Mouse (Mus musculus): ENCODE data around the gene R3hdml. TPM values are rescaled to one million over a fixed set of nuclear protein-coding genes. Genes with fewer than 3 reads are reported as not detected.

Gene R3hdml
- polyA plus RNA-seq, 1 experiment, result not detected

- no peaks in the 10 kb centered on the region for H3K4me1 ChIP-seq (ENCODE audit: control insufficient read depth)
- H3K9me3 ChIP-seq (ENCODE audit: control insufficient read depth, low read length), result no peaks in the 10 kb centered on the region
- TF ChIP-seq TAL1 (IDR thresholded peaks at IDR 0.05; ENCODE audit: low read length) (no peak), GATA1 (IDR thresholded peaks at IDR 0.05; ENCODE audit: low read length) (no peak)
- H3K27me3 ChIP-seq (ENCODE audit: control insufficient read depth), result no peaks in the 10 kb centered on the region
- H3K4me3 ChIP-seq (replicated peaks), result no peak overlapping the region
- no peaks in the 10 kb centered on the region for H3K36me3 ChIP-seq (ENCODE audit: control insufficient read depth)
Measured at GRCm38 (mm10) chr2:163490656-163491055, 1.5 kb upstream of the R3hdml start.

- H3K27me3 ChIP-seq (ENCODE audit: control insufficient read depth), result no peaks in the 10 kb centered on the region
Measured at GRCm38 (mm10) chr2:163491351-163491750, 767 bp upstream of the R3hdml start.

GRCm38 (mm10) chr2:163493031-163493430, 913 bp downstream of the R3hdml start:
- H3K4me1 ChIP-seq (ENCODE audit: control insufficient read depth), result no peaks in the 10 kb centered on the region
- H3K27me3 ChIP-seq (ENCODE audit: control insufficient read depth), result no peaks in the 10 kb centered on the region
- H3K4me3 ChIP-seq (replicated peaks), result no peak overlapping the region
- no peak for TF ChIP-seq GATA1 (IDR thresholded peaks at IDR 0.05; ENCODE audit: low read length)
- TF ChIP-seq TAL1 (IDR thresholded peaks at IDR 0.05; ENCODE audit: low read length), result no peak
- H3K36me3 ChIP-seq (ENCODE audit: control insufficient read depth), result no peaks in the 10 kb centered on the region
- no peaks in the 10 kb centered on the region for H3K9me3 ChIP-seq (ENCODE audit: control insufficient read depth, low read length)

More at GRCm38 (mm10) chr2:163491351-163491750, 767 bp upstream of the R3hdml start:
- Histone ChIP-seq H3K4me1 (ENCODE audit: control insufficient read depth) (no peaks in the 10 kb centered on the region), H3K4me3 (replicated peaks) (no peak overlapping the region), H3K9me3 (ENCODE audit: control insufficient read depth, low read length) (no peaks in the 10 kb centered on the region), H3K36me3 (ENCODE audit: control insufficient read depth) (no peaks in the 10 kb centered on the region)
- no peak for TF ChIP-seq TAL1 (IDR thresholded peaks at IDR 0.05; ENCODE audit: low read length)
- TF ChIP-seq GATA1 (IDR thresholded peaks at IDR 0.05; ENCODE audit: low read length), result no peak

GRCm38 (mm10) chr2:163493976-163494375, 1.9 kb downstream of the R3hdml start:
- Histone ChIP-seq H3K9me3 (ENCODE audit: control insufficient read depth, low read length) (no peaks in the 10 kb centered on the region), H3K4me1 (ENCODE audit: control insufficient read depth) (no peaks in the 10 kb centered on the region), H3K36me3 (ENCODE audit: control insufficient read depth) (no peaks in the 10 kb centered on the region), H3K27me3 (ENCODE audit: control insufficient read depth) (no peaks in the 10 kb centered on the region), H3K4me3 (replicated peaks) (no peak overlapping the region)
- TF ChIP-seq GATA1 (IDR thresholded peaks at IDR 0.05; ENCODE audit: low read length) (no peak), TAL1 (IDR thresholded peaks at IDR 0.05; ENCODE audit: low read length) (no peak)

- Histone ChIP-seq H3K36me3 (ENCODE audit: control insufficient read depth) (no peaks in the 10 kb centered on the region), H3K4me3 (replicated peaks) (no peak overlapping the region), H3K9me3 (ENCODE audit: control insufficient read depth, low read length) (no peaks in the 10 kb centered on the region), H3K27me3 (ENCODE audit: control insufficient read depth) (no peaks in the 10 kb centered on the region), H3K4me1 (ENCODE audit: control insufficient read depth) (no peaks in the 10 kb centered on the region)
- TF ChIP-seq GATA1 (IDR thresholded peaks at IDR 0.05; ENCODE audit: low read length), result no peak
- no peak for TF ChIP-seq TAL1 (IDR thresholded peaks at IDR 0.05; ENCODE audit: low read length)
Measured at GRCm38 (mm10) chr2:163494456-163494855, 2.3 kb downstream of the R3hdml start.

GRCm38 (mm10) chr2:163502219-163502618, 10.1 kb downstream of the R3hdml start:
- no peaks in the 10 kb centered on the region for H3K4me1 ChIP-seq (ENCODE audit: control insufficient read depth)
- no peak overlapping the region for H3K4me3 ChIP-seq (replicated peaks)
- H3K27me3 ChIP-seq (ENCODE audit: control insufficient read depth), result no peaks in the 10 kb centered on the region
- H3K36me3 ChIP-seq (ENCODE audit: control insufficient read depth), result no peaks in the 10 kb centered on the region
- TF ChIP-seq TAL1 (IDR thresholded peaks at IDR 0.05; ENCODE audit: low read length) (no peak), GATA1 (IDR thresholded peaks at IDR 0.05; ENCODE audit: low read length) (no peak)
- no peaks in the 10 kb centered on the region for H3K9me3 ChIP-seq (ENCODE audit: control insufficient read depth, low read length)

GRCm38 (mm10) chr2:163503191-163503590, 11.1 kb downstream of the R3hdml start:
- Histone ChIP-seq H3K4me3 (replicated peaks) (no peak overlapping the region), H3K9me3 (ENCODE audit: control insufficient read depth, low read length) (no peaks in the 10 kb centered on the region), H3K27me3 (ENCODE audit: control insufficient read depth) (no peaks in the 10 kb centered on the region), H3K4me1 (ENCODE audit: control insufficient read depth) (no peaks in the 10 kb centered on the region), H3K36me3 (ENCODE audit: control insufficient read depth) (no peaks in the 10 kb centered on the region)
- TF ChIP-seq TAL1 (IDR thresholded peaks at IDR 0.05; ENCODE audit: low read length) (no peak), GATA1 (IDR thresholded peaks at IDR 0.05; ENCODE audit: low read length) (no peak)

GRCm38 (mm10) chr2:163506300-163507004, 14.3 kb downstream of the R3hdml start, which contains the start of gene Hnf4a:
Gene Hnf4a, plus strand, starts transcription at chr2:163506808.
- Histone ChIP-seq H3K4me1 (ENCODE audit: control insufficient read depth) (no peaks in the 10 kb centered on the region), H3K36me3 (ENCODE audit: control insufficient read depth) (no peaks in the 10 kb centered on the region), H3K9me3 (ENCODE audit: control insufficient read depth, low read length) (no peaks in the 10 kb centered on the region), H3K27me3 (ENCODE audit: control insufficient read depth) (no peaks in the 10 kb centered on the region), H3K4me3 (replicated peaks) (peak within 1 kb of the TSS; percentile 46)
- no peak for TF ChIP-seq TAL1 (IDR thresholded peaks at IDR 0.05; ENCODE audit: low read length)
- TF ChIP-seq GATA1 (IDR thresholded peaks at IDR 0.05; ENCODE audit: low read length), result no peak

GRCm38 (mm10) chr2:163525761-163526243, 33.7 kb downstream of the R3hdml start:
- no peaks in the 10 kb centered on the region for H3K4me1 ChIP-seq (ENCODE audit: control insufficient read depth)
- no peaks in the 10 kb centered on the region for H3K9me3 ChIP-seq (ENCODE audit: control insufficient read depth, low read length)
- TF ChIP-seq TAL1 (IDR thresholded peaks at IDR 0.05; ENCODE audit: low read length) (no peak), GATA1 (IDR thresholded peaks at IDR 0.05; ENCODE audit: low read length) (no peak)
- no peaks in the 10 kb centered on the region for H3K36me3 ChIP-seq (ENCODE audit: control insufficient read depth)
- H3K4me3 ChIP-seq (replicated peaks), result no peak overlapping the region
- no peaks in the 10 kb centered on the region for H3K27me3 ChIP-seq (ENCODE audit: control insufficient read depth)
